Mouse (Mus musculus): Measurements from ENCODE around the gene Mcu.

DNA sequence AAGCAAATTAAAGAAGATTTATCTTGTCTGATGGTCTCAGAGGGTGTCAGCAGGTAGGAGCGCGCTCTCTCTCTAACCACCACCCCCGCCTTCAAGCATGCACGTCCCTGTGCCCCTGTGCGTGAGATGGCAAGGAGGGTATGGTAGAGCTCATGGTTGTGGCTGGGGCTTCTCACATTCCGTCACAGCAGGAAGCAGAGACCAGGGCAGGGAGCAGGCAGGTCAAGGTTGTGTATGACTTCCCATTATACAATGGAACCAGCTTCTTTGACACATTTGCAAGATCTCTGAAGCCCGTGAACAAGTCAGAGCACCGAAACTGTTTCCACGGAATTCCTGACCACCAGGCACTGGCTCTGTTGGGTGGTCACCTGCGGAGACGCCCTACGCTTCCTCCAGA is 206.2 kb downstream of the Mcu start:
- TF ChIP-seq CTCF (IDR thresholded peaks at IDR 0.05; ENCODE audit: low read depth) (no peak), EP300 (IDR thresholded peaks at IDR 0.05; ENCODE audit: low read depth) (no peak)

All from liver, embryonic 14.5 days (tissue).